Mouse (Mus musculus) spleen, adult 12 weeks (tissue): Measurements from ENCODE around the gene Ankk1.

ENCODE experiments used
- DNase-seq: peaks from one replicate; pipeline ENCODE4 v3.0.0; 2022; ENCODE audit warnings: low spot score

Ankk1 gene

DNA sequence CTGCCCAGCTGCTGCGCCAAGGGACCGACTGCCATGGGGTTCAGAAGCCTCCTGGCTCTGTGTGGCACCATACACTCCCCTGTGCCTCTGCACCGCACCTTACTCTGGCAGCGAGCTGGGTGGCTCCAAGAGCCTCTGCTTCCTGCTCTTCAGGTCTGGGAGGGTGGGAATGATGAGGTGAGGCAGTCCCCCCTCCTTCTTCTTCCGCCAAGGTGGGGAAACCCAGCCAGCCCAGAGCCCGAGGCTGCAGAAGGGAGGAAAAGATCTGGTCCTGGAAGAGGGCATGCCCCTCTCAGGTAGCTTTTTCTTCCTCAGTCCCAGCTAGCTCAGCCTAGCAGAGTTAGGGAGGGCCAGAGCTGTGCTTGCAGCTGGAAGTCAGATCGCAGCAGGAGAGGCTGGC lies at the start of gene Ankk1:
Gene Ankk1, minus strand, starts transcription at position 101 of the 400 bp plus-strand sequence.
- no peak for DNase-seq

DNA sequence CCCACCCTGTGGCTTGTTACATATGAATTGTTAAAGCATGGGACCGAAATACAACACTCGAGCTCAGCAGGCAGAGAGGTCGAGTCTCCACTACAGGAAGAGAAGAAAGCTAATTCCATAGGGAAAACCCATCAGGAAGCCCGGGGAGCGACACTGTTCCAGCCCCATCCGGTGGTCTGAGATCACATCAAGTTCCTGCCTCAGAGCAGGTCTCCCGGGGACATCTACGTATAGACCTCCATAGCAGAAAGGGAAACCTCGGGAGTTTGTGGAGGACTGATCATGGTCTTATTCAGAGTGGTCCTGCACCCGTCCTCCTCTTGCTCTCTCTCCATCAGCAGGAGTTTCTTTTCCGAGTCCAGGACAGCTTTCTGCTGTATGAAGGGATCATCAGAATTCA lies 45.3 kb upstream of the Ankk1 start:
- DNase-seq: no peak

DNA sequence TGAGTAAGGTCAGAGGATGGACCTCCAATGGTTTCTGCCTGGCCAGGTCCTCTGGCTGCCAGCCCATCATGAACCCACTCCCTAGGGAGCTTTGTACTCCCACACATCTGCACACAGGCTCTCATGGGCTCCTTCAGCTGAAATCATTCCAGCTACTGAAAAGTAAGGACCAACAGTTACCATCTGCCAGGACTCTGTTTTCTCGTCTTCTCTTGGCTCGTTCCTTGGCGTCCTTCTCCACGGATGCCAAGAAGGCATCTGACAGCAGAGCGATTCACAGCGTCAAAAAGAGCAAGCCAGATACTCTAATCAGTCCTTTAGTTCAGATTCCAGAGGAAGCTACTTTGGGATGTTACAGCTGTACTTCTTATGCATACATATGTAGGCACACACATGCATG lies 44.1 kb upstream of the Ankk1 start:
- no peak for DNase-seq

DNA sequence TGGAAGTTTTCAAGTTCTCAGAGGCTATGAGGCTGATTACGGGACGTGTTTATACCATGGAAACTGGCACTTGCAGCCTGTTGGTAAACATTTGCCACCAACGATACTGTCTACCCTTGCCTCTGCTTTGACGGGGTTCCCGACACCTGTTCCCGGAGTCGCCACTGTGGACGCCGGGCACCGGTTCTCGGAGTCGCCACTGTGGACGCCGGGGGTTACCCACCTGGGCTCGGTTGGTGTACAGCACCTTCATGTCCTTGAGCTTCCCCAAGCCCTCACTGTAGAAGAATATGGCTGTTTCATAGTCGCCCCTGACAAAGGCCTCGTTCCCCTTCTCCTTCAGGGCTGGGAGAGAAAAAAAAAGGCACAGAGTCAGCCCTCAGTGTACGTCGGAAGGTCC lies 43.2 kb upstream of the Ankk1 start:
- DNase-seq: no peak

DNA sequence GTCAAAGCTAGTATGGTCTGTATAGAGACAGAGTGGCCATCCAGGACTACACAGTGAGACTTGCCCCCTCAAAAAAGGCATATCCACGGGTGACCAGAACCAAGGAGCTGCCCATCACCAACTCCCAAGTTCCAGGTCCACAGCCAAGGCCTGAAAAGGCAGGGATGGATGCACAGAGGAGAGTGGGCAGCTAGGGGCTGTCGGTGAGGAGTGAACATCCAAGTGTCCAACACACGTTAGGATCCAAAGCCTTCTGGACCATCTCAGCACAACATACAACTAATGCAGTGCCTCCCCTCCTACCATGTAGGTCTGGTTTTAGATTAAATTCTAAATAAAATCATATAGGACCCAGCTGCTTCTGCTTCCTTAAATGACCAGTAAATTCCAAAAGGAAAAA lies 29.3 kb upstream of the Ankk1 start:
- DNase-seq: no peak

DNA sequence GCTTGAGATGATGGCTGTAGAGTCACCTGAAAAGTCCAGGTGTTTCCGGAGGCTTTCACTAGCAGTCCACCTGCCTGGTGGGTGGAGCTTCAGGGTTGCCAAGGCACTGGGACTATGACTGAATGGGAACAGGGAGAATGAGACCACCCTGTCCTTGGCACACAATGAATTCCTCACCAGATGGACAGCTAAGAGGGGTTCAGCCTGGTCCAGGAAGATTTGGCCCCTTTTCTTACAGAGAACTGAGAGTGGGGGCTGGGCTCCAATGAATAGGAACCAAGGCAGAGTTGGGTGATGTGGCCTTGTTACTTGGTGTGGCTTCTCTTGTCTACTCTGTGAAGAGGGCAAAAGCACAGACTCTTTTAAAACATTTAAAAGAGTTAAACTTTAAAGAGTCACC lies 25.6 kb upstream of the Ankk1 start:
- DNase-seq: no peak

DNA sequence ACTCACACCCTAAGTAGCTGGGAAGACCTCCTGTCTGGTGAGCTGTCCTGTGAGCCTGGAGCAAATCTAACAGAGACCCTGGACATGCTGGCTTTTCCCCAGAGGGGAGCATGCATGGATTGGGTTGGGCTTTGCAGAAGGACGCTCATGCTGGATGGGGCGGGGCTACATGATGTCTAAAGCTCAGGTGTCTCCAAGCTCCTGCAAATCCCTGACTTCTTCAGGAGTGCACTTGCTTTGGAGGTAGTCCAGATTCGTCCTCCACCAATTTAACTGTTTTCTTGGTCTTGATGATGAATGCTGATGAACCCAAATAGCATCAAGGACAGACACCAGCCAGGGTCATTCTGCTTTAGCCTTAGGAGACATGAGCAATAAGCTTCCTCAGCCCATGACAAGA lies 23.7 kb upstream of the Ankk1 start:
- DNase-seq: no peak

DNA sequence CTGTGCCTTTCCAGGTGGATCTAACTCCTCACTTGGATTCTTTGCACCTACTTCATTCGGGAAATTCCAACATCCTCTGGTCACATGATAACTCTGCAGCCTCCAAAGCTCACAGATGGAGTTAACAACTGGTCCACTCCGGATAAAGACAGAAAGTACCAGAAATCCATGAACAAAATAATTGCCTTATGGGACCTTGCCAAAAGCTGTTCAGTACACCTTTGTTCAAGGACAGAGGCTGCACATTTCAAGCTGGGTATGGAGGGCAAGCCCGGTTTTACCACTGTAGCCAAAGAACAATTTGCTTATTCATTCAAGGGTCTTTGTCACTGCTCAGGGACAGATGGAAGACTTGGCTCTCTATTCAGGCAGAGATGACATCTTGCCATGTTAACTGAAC lies 15.8 kb upstream of the Ankk1 start:
- no peak for DNase-seq

DNA sequence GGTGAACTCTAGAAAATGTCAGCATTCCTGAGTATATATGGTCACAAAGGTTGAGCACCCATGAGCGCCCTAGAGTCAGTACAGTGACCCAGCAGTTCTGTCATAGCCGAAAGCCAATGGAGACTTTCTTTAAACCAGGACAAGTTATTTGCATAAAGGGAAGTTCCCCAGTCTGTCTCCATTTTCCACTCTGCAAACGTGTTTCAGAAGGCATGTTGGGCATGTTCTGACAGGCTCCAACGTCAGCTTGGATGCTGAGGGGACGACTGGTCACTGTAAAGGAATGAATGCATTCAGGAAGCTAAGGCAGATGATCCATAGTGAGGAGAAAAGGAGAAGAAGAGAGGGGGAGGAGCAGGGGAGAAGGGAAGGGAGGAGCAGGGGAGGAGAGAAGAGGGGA lies 657 bp upstream of the Ankk1 start:
- DNase-seq: no peak

DNA sequence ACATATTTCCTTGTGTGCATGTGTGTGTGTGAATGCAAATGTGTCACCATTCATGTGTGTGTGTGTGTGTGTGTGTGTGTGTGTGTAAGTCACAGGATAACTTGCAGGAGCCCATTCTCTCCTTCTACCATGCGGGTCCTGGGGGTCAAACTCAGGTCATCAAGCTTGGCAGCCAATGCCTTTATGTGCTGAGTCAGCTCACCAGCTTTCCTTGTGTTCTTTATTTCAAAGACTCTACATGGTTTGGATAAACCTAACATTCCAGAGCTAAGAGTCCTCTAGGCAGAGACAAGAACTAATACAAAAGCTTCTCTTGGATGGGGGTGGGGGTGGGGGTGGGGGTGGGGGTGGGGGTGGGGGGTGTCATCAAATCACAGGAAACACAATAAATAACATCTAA lies 1.2 kb downstream of the Ankk1 start:
- no peak for DNase-seq

DNA sequence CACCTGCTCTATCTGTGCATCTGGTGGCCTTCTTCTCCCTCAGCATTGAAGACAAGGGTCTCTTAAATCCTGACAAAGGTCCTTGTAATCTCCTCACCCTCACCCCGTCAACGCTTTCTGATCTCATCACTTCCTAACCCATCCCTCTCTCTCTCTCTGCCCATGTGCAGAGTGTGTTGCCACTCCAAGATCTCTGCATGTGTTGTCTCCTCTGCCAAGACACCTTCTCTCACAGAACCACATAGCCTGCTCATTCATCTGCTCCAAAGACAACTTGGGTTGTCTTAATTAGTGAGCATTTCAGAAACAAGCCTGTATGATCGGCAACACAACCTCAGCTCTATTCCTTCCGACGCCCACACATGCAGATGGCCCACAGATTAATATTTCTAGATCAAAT lies 3.0 kb downstream of the Ankk1 start:
- no peak for DNase-seq

DNA sequence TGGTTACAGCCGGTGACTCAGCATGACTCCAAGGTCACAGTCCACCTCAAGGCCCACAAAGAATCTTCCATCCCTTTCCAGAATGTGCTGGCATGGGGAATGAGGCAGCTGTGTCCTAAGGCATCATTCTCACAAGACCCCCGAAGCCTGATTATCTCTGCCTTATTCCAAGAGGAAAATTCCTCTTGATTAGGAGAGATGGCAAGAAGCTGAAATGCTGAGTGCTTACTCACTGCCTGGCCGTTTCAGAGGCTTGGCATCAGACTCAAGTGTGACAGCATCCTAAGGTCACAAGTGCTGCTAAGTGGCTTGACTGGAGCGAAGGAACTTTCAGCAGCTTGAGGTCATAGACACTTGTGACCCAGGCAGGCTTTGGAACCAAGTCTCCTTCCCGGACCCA lies 16.2 kb downstream of the Ankk1 start:
- DNase-seq: no peak

DNA sequence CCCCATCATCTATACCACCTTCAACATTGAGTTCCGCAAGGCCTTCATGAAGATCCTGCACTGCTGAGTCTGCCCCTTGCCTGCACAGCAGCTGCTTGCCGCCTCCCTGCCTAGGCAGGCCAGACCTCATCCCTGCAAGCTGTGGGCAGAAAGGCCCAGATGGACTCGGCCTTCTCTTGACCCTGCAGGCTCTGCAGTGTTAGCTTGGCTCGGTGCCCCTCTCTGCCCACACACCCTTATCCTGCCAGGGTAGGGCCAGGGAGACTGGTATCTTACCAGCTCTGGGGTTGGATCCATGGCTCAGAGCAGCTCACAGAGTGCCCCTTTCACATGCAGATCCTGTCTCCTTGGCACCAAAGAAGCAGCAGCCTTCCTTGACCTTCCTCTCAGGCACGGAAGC lies 19.8 kb downstream of the Ankk1 start:
- no peak for DNase-seq

DNA sequence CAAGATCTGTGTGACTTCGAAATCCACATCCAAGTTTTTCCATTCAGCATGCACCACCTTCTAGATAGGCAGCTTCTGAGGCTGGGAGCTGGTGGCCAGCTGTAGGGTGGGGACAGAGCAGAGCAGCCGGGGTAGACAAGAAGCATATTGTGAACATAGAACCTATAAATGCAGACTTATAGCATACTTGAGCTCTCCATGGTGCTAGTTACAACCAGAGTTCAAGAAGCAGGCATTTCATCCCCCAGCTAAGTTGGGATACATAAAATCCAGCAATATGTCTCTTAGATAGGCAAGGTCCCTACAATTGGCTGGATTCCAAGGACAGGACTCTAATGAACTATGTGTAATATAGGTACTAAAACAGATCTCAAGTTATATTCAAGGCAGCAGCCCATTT lies 23.1 kb downstream of the Ankk1 start:
- DNase-seq: no peak

DNA sequence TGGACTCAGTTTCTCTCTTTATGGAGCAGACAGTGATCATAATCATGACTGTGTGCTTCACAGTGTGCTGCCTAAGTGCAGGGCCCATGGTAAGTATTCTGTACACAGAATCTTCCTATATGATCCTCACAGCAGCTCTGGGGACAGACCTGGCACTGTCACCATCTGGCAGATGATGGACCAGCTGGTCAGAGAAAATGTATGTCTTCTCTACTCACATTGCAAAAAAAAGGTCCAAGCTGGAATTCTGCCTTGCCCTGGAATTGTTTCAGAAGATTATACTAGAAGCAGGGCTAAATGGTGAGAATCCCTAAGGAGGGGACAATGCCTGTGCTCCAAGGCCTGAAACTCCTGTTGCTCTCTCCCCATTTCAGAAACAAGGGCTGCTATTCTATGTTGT lies 30.8 kb downstream of the Ankk1 start:
- DNase-seq: no peak

DNA sequence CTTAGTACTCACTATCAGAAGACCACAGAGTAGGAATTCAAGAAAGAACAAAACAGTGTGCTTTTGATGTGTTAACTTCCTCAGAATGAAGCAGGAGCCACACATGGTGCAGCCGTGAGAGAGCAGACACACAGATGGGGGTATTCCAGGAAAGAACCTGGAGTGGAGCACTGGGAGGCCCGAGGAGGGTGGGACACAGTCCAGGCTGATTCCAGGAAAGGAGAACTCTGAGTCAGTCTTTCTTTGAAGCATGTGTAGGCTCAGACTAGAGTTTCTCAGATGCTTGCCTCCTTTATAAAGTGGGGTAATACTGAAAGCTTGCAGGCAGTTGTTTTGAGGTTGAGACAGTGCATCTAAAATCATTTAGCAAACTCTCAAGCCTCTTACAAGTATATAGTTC lies 34.6 kb downstream of the Ankk1 start:
- no peak for DNase-seq

DNA sequence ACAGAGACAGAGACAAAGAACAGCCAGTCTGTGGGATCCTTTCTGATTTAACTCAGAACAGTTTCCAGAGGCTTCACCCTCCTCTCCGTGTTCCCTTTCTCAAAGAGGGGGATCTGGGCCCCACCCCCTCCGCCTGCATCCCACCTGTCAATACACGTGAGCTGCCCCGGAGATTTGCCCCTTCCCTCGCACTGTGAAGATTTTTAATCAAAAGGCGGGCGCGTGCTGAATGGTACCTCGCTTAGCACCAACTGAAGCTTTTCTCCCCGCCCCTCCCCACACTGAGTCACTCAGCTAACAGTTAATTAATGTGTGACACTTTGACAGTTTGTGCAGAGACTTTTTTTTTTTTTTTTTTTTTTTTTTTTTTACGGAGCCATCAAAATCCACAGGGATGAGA lies 40.7 kb downstream of the Ankk1 start:
- no peak for DNase-seq

DNA sequence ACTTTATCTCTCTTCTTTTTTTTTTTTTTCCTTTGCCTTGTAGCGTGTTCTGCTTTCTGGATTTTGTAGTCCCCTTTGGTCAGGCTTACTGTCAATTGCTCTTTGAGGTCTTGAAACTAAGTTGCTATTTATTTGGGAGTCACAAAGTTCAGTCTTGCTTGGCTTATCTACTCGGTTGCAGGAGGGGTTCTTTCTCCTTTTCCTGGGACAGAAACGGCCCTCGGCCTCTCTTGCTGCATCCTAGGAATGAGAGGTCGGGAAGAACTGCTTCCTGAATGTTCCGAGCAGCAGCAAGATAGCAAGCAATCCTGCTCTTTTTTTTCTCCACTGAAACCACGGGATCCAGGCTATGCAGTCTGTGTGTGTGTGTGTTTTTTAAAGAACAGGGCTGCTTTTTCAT lies 41.5 kb downstream of the Ankk1 start:
- DNase-seq: no peak

DNA sequence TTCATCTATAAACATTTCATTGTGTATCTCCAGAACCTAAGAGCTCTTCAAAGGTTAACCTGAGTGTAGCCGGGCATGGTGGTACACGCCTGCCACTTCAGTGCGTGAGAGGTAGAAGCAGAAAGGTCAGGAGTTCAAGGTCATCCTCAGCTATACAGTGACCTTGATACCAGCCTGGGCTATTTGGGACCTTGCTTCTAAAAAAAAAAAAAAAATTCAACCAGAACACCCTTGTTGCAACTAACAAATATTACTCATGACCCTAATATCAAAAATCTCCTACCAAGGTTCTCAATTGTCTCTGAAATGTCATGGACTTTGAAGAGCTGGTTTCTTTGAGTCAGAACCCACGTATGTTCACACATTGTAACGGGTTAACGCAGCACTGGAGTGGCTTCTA lies 42.0 kb downstream of the Ankk1 start:
- no peak for DNase-seq

DNA sequence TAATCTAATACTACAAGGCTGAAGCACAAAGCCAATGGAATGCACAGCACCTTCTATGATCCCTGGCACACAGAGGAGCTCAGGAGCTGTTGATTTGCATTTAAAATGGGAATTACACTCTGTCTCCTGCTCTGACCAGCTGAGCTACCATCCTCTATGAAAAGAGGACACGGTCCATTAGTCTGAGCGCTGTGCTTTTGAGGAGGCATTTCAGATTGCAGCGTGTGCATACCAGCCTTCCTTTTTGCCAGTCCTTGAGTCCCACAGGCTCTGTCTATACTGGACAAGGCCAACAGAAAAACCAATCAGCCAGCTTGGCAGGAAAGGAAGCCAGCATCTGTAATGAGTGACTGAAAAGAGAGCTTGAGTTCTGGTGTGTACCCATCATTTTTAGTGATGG lies 42.8 kb downstream of the Ankk1 start:
- DNase-seq: no peak

DNA sequence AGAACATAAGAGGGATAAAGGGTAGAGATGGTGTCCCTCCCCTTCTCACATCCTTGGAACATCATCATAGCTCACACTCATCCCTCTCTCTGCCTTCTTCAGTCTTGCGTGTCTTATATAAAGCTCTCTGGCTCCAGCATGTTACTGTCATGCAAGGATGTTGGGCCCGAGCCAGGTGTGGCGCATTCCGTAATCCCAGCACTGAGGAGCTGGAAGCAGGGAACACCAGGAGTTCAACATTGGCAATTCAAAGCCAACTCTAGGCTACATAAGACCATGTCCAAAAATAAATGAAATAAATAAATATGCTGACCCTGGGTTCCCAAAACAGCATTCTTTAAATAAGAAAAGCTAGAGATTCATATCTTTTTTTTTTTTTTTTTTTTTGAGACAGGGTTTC lies 46.9 kb downstream of the Ankk1 start:
- DNase-seq: no peak

DNA sequence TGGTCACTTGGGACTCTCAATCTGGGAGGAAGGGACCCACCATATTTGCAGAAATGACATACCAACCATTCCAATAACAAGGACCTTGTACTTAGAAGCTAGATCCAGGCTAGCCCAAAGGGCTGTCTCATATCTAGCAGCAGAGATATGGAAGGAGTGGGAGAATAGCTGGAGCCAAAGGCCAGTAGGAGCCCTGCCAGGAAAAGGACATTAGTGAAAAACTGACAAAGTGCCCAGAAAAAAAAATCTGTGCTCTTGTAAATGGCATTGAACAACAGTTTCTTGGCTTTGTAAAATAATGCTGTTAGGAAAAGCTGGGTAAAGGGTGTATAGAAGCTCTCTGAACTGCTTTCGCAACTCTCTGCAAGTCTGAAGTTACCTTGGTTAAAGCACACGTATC lies 52.9 kb downstream of the Ankk1 start:
- DNase-seq: no peak

DNA sequence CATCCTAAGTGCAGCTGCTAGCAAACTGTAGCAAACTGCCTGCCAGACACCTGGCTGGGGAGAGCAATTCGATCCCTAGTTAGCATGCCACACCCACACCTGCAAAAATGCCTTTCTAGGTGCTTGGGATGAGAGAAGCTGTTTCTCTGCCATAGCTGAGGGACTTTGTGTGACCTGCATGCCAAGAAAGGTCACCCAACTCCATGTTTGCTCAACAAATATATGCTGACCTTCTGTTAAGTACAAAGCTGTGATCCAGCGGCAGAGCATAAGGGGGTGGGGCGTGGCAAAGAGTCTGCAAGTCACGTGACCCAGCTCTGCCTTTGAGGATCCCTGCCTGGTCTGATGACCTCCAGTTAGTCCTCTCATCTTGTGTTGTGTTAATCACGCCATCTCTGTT lies 61.1 kb downstream of the Ankk1 start:
- no peak for DNase-seq
